Mouse (Mus musculus) liver, embryonic 16.5 days (tissue): ENCODE results near the gene Riox2. TPM values are rescaled to one million over a fixed set of nuclear protein-coding genes. Genes with fewer than 3 reads are reported as not detected.

ENCODE experiments used
- ATAC-seq: fragments of 200-750 bp; cut with Nextera tagmentation; 2 replicates; pipeline ENCODE4 v1.8.0; 2017; ENCODE audit warnings: low read depth, mild to moderate bottlenecking, moderate number of reproducible peaks, moderate library complexity
- H3K27ac ChIP-seq: fragments of 300-500 bp; sonication (generic); 2 replicates; pipeline ENCODE4 v1.5.1; 2014; ENCODE audit warnings: mild to moderate bottlenecking, low read length
- H3K27me3 ChIP-seq: fragments of 300-500 bp; sonication (generic); 2 replicates; pipeline ENCODE4 v1.6.1; 2014; ENCODE audit warnings: low read depth, low read length, mixed read lengths; ENCODE audit not compliant: control insufficient read depth, insufficient read depth
- H3K36me3 ChIP-seq: fragments of 300-500 bp; sonication (generic); 2 replicates; pipeline ENCODE4 v1.6.1; 2014; ENCODE audit warnings: mild to moderate bottlenecking; ENCODE audit not compliant: control insufficient read depth, insufficient read depth
- H3K4me1 ChIP-seq: fragments of 300-500 bp; sonication (generic); 2 replicates; pipeline ENCODE4 v1.6.1; 2014; ENCODE audit warnings: low read depth, low read length, mixed read lengths; ENCODE audit not compliant: control insufficient read depth
- H3K4me2 ChIP-seq: fragments of 300-500 bp; sonication (generic); 2 replicates; pipeline ENCODE4 v1.6.1; 2014; ENCODE audit warnings: low read depth, low read length, mixed read lengths
- H3K4me3 ChIP-seq: fragments of 300-500 bp; sonication (generic); 2 replicates; pipeline ENCODE4 v1.5.1; 2014; ENCODE audit warnings: low read depth, mild to moderate bottlenecking, low read length
- H3K9ac ChIP-seq: fragments of 300-500 bp; sonication (generic); 2 replicates; pipeline ENCODE4 v1.6.1; 2014; ENCODE audit warnings: low read depth, low read length
- H3K9me3 ChIP-seq: fragments of 300-500 bp; sonication (generic); replicated peaks from 2 replicates; pipeline ENCODE4 v1.6.1; 2016; ENCODE audit warnings: low read length; ENCODE audit not compliant: control insufficient read depth
- WGBS: fragments of 180-500 bp; shearing (Covaris S2); extraction: QIAGEN DNeasy Blood & Tissue Kit; methylation state at CpG from one replicate; pipeline ENCODE4 v1.1.7; 2014; ENCODE audit not compliant: insufficient replicate concordance; 5-methylcytosine and 5-hydroxymethylcytosine counted together
- polyA plus RNA-seq: library from polyadenylated mRNA; unstranded; fragments of >200 nt; fragmentation: Nextera tagmentation; extraction: Ambion mirVana; gene quantifications from 2 replicates; pipeline ENCODE4 v1.2.1, GENCODE M21; 2015

The Riox2 gene
- polyA plus RNA-seq, 1 experiment from 2014 or later: 10.5 TPM

DNA sequence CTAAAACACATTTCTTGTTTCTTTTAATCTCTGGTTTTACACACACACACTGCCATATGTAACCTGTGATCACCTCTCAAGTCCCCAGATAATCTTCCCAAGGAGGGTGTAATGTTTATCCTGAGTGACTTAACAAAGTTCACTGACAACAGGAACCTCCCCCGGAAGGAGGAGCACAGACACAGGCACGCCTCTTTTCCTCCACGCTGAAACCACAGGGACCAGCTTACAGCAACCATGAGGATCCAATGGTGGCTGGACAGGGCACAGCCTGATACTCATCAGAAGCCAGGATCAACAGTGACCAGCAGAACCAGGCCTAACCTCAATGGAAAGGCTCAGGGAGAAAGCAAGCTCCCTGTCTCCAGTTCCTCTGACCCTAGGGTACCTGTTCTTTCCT lies 61.0 kb downstream of the Riox2 start:
- no peak overlapping the region for H3K4me3 ChIP-seq
- H3K4me2 ChIP-seq: no peak overlapping the region
- H3K4me1 ChIP-seq: no peaks in the 10 kb centered on the region
- 5% methylated on average over 3 of the region's 3 CpGs for WGBS
- no peaks in the 10 kb centered on the region for H3K27me3 ChIP-seq
- H3K9ac ChIP-seq: no peak overlapping the region
- no peaks in the 10 kb centered on the region for H3K36me3 ChIP-seq
- ATAC-seq: no peak
- no peaks in the 10 kb centered on the region for H3K9me3 ChIP-seq
- no peak overlapping the region for H3K27ac ChIP-seq

DNA sequence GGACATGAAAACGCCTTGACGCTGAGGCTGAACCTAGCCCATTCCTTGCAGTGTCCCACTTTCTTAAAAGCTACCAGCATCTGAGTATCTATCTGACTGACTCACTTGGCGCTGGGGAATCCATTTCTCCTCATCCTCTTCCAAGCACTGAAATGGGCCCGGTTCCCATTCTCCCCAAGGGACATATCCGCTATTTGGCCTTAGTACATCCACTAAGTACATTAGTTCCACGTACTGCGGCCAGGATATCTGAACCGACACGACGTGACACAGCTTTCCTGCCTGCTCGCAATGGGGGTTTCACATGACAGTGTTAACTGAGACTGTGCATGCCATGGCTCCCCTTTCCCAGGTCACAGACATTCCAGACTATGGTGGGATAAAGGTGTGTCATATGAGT lies 62.8 kb downstream of the Riox2 start:
- H3K27me3 ChIP-seq: no peaks in the 10 kb centered on the region

DNA sequence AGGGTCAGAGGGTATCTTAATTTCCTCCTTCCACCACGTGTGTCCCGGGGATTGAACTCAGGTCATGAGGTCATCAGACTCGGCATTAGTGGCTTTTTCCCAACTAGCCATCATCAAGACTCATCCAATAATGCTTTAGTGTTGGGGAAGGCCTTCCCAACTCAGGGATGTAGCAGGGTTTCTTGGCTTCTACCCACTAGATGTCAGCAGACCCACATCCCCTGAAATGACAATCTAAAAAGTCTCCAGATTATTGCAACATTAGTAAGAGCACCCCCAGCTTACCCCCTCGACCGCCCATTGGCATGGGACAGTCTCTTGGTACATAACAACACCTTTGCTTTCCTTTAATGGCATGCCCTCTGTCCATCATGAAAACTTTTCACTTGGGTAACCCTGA lies 64.1 kb downstream of the Riox2 start:
- Histone ChIP-seq H3K4me3 (no peak overlapping the region), H3K4me2 (no peak overlapping the region), H3K4me1 (no peaks in the 10 kb centered on the region), H3K27me3 (no peaks in the 10 kb centered on the region), H3K9me3 (no peaks in the 10 kb centered on the region), H3K36me3 (no peaks in the 10 kb centered on the region), H3K9ac (no peak overlapping the region), H3K27ac (no peak overlapping the region)
- WGBS: 62% methylated on average over 5 of the region's 5 CpGs
- ATAC-seq: no peak

More for the DNA sequence above, 62.8 kb downstream of the Riox2 start:
- Histone ChIP-seq H3K4me2 (no peak overlapping the region), H3K9ac (no peak overlapping the region), H3K4me1 (no peaks in the 10 kb centered on the region), H3K9me3 (no peaks in the 10 kb centered on the region), H3K36me3 (no peaks in the 10 kb centered on the region), H3K27ac (no peak overlapping the region), H3K4me3 (no peak overlapping the region)
- WGBS: 80% methylated on average over 11 of the region's 11 CpGs
- ATAC-seq: no peak

DNA sequence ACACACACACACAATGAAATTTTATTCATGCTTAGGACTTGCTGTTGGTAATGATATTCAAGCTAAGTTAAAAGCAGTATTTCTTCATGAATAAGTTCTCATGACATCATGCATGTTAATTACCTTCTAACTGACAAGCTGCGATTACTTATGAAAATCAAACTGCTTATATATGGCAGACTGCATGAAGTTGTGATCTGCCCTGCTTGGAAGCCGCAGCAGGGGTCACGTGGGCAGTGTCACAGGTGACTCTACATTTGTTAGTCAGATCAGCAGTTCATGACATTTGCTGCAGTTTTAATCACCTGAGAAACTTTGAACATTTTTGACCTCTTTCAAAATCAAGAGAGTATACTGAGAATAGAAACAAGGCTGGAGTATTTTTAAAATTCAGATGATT lies 69.4 kb downstream of the Riox2 start:
- 73% methylated on average over 3 of the region's 3 CpGs for WGBS
- H3K27ac ChIP-seq: no peak overlapping the region

DNA sequence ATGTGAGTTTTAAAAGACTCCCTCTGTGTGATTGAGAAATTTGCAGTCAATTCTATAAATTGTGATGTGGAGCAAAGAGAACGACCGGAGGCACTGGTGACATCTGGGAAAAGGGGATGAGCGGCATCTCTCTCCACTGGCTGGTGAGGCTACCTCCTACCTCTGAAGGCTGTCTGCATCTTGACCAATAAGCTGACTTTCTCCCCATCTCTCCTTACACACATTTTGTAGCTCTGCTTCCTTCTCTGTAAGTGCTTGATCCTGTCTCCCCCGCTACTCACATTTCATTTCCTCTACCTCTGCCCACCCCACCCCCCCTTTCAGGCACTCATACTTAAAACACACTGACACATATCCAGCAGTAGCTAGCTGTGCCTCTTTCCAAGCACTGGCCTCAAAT lies 69.8 kb downstream of the Riox2 start:
- H3K4me3 ChIP-seq: no peak overlapping the region
- H3K4me2 ChIP-seq: no peak overlapping the region
- H3K27me3 ChIP-seq: no peaks in the 10 kb centered on the region
- no peak overlapping the region for H3K9ac ChIP-seq
- no peaks in the 10 kb centered on the region for H3K4me1 ChIP-seq
- no peaks in the 10 kb centered on the region for H3K9me3 ChIP-seq
- no peak for ATAC-seq
- H3K27ac ChIP-seq: no peak overlapping the region
- 64% methylated on average over 4 of the region's 4 CpGs for WGBS
- no peaks in the 10 kb centered on the region for H3K36me3 ChIP-seq

More for the DNA sequence above, 69.4 kb downstream of the Riox2 start:
- H3K27me3 ChIP-seq: no peaks in the 10 kb centered on the region
- H3K4me2 ChIP-seq: no peak overlapping the region
- H3K4me3 ChIP-seq: no peak overlapping the region
- no peaks in the 10 kb centered on the region for H3K36me3 ChIP-seq
- no peak overlapping the region for H3K9ac ChIP-seq
- ATAC-seq: no peak
- no peaks in the 10 kb centered on the region for H3K9me3 ChIP-seq
- no peaks in the 10 kb centered on the region for H3K4me1 ChIP-seq

Other genes with a start within 250 kb of the Riox2 start
- 0.06 and 0.09 TPM in 2 replicates for gene Olfr201, start 199.1 kb upstream of the Riox2 start, polyA plus RNA-seq
- gene Olfr202, start 185.0 kb upstream of the Riox2 start, polyA plus RNA-seq: not detected in 2 replicates
- not detected in 2 replicates for gene Olfr203, start 172.9 kb upstream of the Riox2 start, polyA plus RNA-seq
- gene Olfr204, start 153.5 kb upstream of the Riox2 start, polyA plus RNA-seq: not detected in 2 replicates
- gene Olfr205, start 140.6 kb upstream of the Riox2 start, polyA plus RNA-seq: not detected in 2 replicates
- gene Olfr206, start 122.5 kb upstream of the Riox2 start, polyA plus RNA-seq: not detected in 2 replicates
- gene Olfr209, start 107.8 kb upstream of the Riox2 start, polyA plus RNA-seq: not detected in 2 replicates
- not detected in 2 replicates for gene Gabrr3, start 64.4 kb upstream of the Riox2 start, polyA plus RNA-seq
- gene Crybg3, start 129.2 kb downstream of the Riox2 start, polyA plus RNA-seq: 0.78 and 1.1 TPM in 2 replicates
- gene Arl6, start 167.6 kb downstream of the Riox2 start, polyA plus RNA-seq: 2.4 and 2.6 TPM in 2 replicates